Mouse (Mus musculus) ovary, postnatal 14 days (tissue): ENCODE measurements around the gene Shd.
A peak's percentile ranks its signal among the peaks of the same experiment; 100 is the strongest.

Experiments used
- DNase-seq: peaks from one replicate; pipeline ENCODE4 v3.0.0; 2022; ENCODE audit warnings: low spot score

Gene Shd

GRCm38 (mm10) chr17:56008356-56009087 is 38.3 kb downstream of the Shd start:
- DNase-seq, result peak; percentile 86

- DNase-seq, result peak; percentile 84
Measured at GRCm38 (mm10) chr17:56009088-56009961, 39.1 kb downstream of the Shd start.

- no peak for DNase-seq
Measured at GRCm38 (mm10) chr17:56009962-56010240, 39.6 kb downstream of the Shd start.

- DNase-seq, result no peak
Measured at GRCm38 (mm10) chr17:56010255-56010654, 40.0 kb downstream of the Shd start.

- DNase-seq, result peak; percentile 83
Measured at GRCm38 (mm10) chr17:56010681-56011080, 40.4 kb downstream of the Shd start.

DNA sequence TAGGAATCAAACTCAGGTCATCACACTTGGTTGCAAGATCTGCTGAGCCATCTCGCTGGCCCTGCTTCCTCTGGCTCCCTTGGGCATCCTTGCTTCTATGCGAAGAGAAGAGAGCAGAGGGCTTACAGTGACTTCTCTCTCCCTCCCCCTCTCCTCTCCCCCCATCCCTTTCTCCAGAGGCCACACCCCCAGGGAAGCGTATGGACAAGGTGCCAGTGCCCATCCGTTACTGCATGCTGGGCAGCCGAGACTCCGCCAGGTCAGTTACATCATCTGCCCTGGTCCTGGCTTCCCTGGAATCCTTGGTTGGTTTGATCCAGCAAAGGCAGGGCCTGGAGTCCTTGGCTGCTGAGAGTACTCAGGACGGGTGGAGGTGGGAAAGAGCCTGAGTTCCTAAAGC is 41.2 kb downstream of the Shd start:
- DNase-seq, result no peak

GRCm38 (mm10) chr17:56015293-56015692 is 45.0 kb downstream of the Shd start:
- no peak for DNase-seq

DNA sequence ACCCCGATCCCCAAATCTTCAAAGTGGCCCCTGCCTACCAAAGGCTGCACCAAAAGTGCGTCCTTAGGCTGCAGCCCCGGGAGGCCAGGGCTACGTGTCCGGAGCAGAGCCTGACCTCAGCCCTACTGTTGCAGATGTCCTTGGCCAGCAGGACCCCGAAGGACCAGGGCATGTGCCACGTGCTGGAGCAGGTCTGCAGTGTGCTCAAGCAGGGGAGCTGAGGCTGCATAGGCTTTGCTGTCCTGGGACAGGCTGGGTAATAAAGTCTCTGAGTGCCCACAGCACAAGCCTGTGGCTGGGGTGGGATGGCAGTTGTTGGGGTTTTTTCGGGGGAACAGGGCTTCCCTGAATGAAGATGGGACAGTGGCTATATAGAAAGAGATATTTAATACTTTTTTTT is 46.1 kb downstream of the Shd start:
- DNase-seq, result no peak

DNA sequence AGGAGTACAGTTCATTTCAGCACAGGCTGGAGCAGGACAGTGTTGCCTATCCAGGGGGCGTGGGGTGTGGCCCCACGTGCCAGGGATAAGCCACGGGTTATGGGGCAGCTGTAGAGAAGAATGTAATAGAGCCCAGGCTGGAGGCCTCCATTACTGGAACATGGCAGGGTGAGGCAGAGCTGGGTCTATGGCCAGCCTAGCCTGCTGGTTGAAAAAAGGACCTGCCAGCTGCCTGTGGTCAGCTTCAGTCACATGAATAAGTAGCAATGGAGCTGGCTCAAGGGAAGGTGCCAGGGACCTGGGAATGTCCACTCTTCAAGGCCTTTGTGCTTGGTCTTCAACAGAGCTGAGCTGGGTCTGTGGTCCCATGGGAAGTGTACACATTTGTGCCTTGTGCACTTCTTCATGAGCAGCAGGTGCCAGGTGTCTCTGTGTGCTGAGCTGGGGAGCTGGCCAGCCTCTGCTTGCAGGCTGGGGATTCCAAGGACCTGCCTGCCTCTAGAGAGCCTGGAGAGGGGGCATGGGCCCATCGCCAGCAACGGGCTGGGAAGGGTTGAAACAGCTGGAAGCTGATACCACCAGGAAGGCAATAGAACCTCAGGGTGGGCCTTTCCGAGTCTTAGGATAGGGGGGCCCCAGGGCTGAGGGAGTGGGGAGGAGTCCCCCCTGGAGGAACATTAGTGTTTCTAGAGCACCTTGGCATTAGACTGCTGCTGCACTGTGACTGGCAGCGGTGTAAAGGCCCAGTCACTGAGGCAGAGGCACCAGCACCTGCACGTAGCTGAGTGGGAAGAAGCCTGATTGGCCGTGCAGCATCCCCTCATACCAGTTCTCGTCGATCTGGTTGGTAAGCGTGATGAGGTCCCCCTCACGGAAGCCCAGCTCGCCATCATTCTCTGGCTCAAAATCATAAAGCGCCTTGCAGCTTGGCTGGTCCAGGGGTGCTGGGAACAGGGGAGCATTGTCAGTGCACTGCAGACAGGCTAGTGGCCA is 46.8 kb downstream of the Shd start:
- no peak for DNase-seq

DNA sequence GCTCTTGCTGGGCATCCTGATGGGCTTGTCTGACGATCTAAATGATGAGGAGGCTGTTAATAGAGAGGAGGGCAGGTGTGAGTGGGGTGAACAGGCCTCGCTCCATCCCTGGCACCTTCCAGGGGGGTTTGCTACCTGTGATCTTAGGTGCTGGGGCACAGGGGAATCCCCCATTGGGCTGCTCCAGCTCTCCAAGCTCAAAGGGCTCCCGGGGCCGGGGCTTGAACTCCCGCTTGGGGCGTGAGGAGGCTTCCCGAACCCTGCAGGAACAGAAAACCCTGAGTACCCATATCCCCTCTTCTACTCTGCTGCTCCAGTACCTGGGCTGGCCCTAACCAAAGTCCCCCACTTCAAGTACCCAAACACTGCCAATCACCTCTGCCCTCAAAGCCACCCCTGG is 47.6 kb downstream of the Shd start:
- DNase-seq, result no peak

GRCm38 (mm10) chr17:56018347-56019131 is 48.3 kb downstream of the Shd start:
- no peak for DNase-seq

- DNase-seq, result no peak
Measured at GRCm38 (mm10) chr17:56020400-56021084, 50.3 kb downstream of the Shd start.

- DNase-seq, result no peak
Measured at GRCm38 (mm10) chr17:56021161-56021910, 51.1 kb downstream of the Shd start.

- DNase-seq, result no peak
Measured at GRCm38 (mm10) chr17:56022131-56022988, 52.1 kb downstream of the Shd start.

DNA sequence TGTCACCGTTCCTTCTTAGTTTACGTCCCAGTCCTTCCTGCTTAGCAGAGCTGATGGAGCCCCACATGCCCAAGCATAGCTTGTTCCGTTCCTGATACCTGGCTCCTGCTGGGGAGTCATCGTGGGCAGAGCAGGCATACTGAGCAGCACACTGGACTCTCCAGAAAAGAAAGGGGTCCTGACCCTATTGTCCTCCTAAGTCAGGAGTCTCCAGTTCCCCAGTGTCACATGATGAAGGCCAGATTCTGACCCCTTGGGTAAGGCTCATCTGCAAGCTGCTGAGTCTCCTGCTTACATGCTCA is 52.7 kb downstream of the Shd start:
- DNase-seq, result no peak

DNA sequence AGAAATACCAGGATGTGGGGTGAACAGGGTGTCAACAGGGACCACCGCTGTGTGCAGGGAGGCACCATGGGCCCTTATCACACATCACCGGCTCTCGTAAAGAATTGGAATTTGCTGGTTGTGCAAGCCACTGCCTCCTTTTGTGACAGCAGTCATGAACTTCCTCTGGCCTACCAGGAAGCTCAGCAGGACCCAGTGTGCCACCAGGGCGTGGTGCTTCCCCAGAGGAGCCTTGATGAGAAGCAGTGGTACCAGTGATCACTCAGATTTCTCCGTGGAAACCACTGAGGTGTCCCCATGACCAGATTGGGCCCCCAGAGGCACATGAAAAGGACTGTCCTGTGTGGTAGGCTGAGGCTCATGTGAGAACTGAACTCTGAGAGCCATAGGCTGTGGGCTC is 53.1 kb downstream of the Shd start:
- no peak for DNase-seq

- DNase-seq, result no peak
Measured at GRCm38 (mm10) chr17:56024476-56024875, 54.2 kb downstream of the Shd start.

GRCm38 (mm10) chr17:56024931-56025330 is 54.7 kb downstream of the Shd start:
- no peak for DNase-seq
